ENCODE assay signal across 9 mouse cellular contexts in genomic region chr4:102493342-102494128, GRCm38 (mm10).
DNase-seq lines count a peak whose midpoint lies in the region; ATAC-seq and TF ChIP-seq lines count a peak whose summit lies in the region.
"Had no signal": no experiment of that assay in that cellular context is flagged by ENCODE, and none has a peak within 500 bp of the region (broad histone marks: within the 10 kb centered on the region; RNA-seq: fewer than 3 reads in every experiment).

No protein-coding gene starts in this region.

- H3K9me3 ChIP-seq in hindbrain, embryonic 12.5 days (replicated peaks), result no peaks in the 10 kb centered on the region
- no peaks in the 10 kb centered on the region for H3K9me3 ChIP-seq in hindbrain, embryonic 13.5 days
- H3K9me3 ChIP-seq in forebrain, embryonic 16.5 days (ENCODE audit: control insufficient read depth, low read length), result no peaks in the 10 kb centered on the region
- no peaks in the 10 kb centered on the region for H3K9me3 ChIP-seq in midbrain, postnatal 0 days (ENCODE audit: low read length)

- peak; percentile 95 for TF ChIP-seq CTCF in midbrain, postnatal 0 days (IDR thresholded peaks at IDR 0.05)

- DNase-seq in A20 (ENCODE audit: low read depth, low spot score), result peak; percentile 69
- peak; percentile 69 for DNase-seq in Muller cell, postnatal 12 days (ENCODE audit: inconsistent ontology term)
- DNase-seq in midbrain, postnatal 0 days (ENCODE audit: low spot score), result peak; percentile 87
- no peak for DNase-seq in layer of hippocampus, postnatal 25 days (ENCODE audit: extremely low spot score in 1 of 2, low spot score in 1 of 2)
- DNase-seq in right cerebral cortex, postnatal 14 days, result no peak

- peak; percentile 36; the same call in 1 of the 2 replicates for ATAC-seq in hindbrain, embryonic 12.5 days (ENCODE audit: low FRiP score)
- ATAC-seq in hindbrain, embryonic 13.5 days (ENCODE audit: low FRiP score), result no peak; the same call in 1 of the 2 replicates
- ATAC-seq in forebrain, embryonic 16.5 days, result peak; percentile 18; the same call in 1 of the 2 replicates
- peak; percentile 44; the same call in 1 of the 2 replicates for ATAC-seq in midbrain, postnatal 0 days (ENCODE audit: low FRiP score)

- 64% methylated on average over 4 of the region's 4 CpGs for WGBS in hindbrain, embryonic 12.5 days
- WGBS in hindbrain, embryonic 13.5 days, result 61% methylated on average over 4 of the region's 4 CpGs
- WGBS in forebrain, embryonic 16.5 days, result 52% methylated on average over 4 of the region's 4 CpGs
- 52% methylated on average over 4 of the region's 4 CpGs for WGBS in midbrain, postnatal 0 days

- H3K36me3 ChIP-seq in hindbrain, embryonic 12.5 days, result no peaks in the 10 kb centered on the region
- no peaks in the 10 kb centered on the region for H3K36me3 ChIP-seq in hindbrain, embryonic 13.5 days
- no peaks in the 10 kb centered on the region for H3K36me3 ChIP-seq in forebrain, embryonic 16.5 days (ENCODE audit: control insufficient read depth, insufficient read depth)
- no peaks in the 10 kb centered on the region; the same call in 1 of the 2 replicates for H3K36me3 ChIP-seq in midbrain, postnatal 0 days (ENCODE audit: insufficient read depth, low read length)

- H3K27ac ChIP-seq in hindbrain, embryonic 12.5 days, result no peak overlapping the region
- no peak overlapping the region for H3K27ac ChIP-seq in hindbrain, embryonic 13.5 days
- H3K27ac ChIP-seq in forebrain, embryonic 16.5 days (ENCODE audit: low read length), result no peak overlapping the region
- H3K27ac ChIP-seq in midbrain, postnatal 0 days (ENCODE audit: low read depth, low read length), result no peak overlapping the region

- H3K4me2 ChIP-seq in hindbrain, embryonic 12.5 days (replicated peaks), result no peak overlapping the region
- no peak overlapping the region for H3K4me2 ChIP-seq in hindbrain, embryonic 13.5 days
- H3K4me2 ChIP-seq in forebrain, embryonic 16.5 days (ENCODE audit: low read length), result no peak overlapping the region
- H3K4me2 ChIP-seq in midbrain, postnatal 0 days (ENCODE audit: low read depth, low read length, poor library complexity, severe bottlenecking), result no peak overlapping the region

- no peak overlapping the region for H3K9ac ChIP-seq in hindbrain, embryonic 12.5 days
- no peak overlapping the region for H3K9ac ChIP-seq in hindbrain, embryonic 13.5 days
- H3K9ac ChIP-seq in forebrain, embryonic 16.5 days (replicated peaks; ENCODE audit: low read depth, low read length), result no peak overlapping the region
- no peak overlapping the region for H3K9ac ChIP-seq in midbrain, postnatal 0 days (replicated peaks; ENCODE audit: low read length, poor library complexity, severe bottlenecking)

- H3K27me3 ChIP-seq in hindbrain, embryonic 12.5 days, result no peaks in the 10 kb centered on the region
- H3K27me3 ChIP-seq in hindbrain, embryonic 13.5 days, result no peaks in the 10 kb centered on the region
- H3K27me3 ChIP-seq in forebrain, embryonic 16.5 days (replicated peaks; ENCODE audit: control insufficient read depth, insufficient read depth, low read length), result no peaks in the 10 kb centered on the region
- no peaks in the 10 kb centered on the region for H3K27me3 ChIP-seq in midbrain, postnatal 0 days (ENCODE audit: insufficient read depth, low read length)

- H3K4me1 ChIP-seq in hindbrain, embryonic 12.5 days, result 0 out of 2 replicates have a peak, but pooled peaks cover 8% of the 10 kb centered on the region
- peaks cover 8% of the 10 kb centered on the region for H3K4me1 ChIP-seq in hindbrain, embryonic 13.5 days (replicated peaks)
- peaks cover 24% of the 10 kb centered on the region for H3K4me1 ChIP-seq in forebrain, embryonic 16.5 days (replicated peaks; ENCODE audit: control insufficient read depth, insufficient read depth, low read length)
- H3K4me1 ChIP-seq in midbrain, postnatal 0 days (ENCODE audit: insufficient read depth, low read length), result no peaks in the 10 kb centered on the region

- no peak overlapping the region for H3K4me3 ChIP-seq in hindbrain, embryonic 12.5 days
- no peak overlapping the region for H3K4me3 ChIP-seq in hindbrain, embryonic 13.5 days
- H3K4me3 ChIP-seq in forebrain, embryonic 16.5 days (replicated peaks; ENCODE audit: low read length), result no peak overlapping the region
- H3K4me3 ChIP-seq in midbrain, postnatal 0 days (ENCODE audit: low read depth, low read length), result no peak overlapping the region
- H3K4me3 ChIP-seq: erythroblast, embryonic 14.5 days had no signal

Comparison
In these comparisons a context has a peak if more than half of its experiments do, and no peak if none do; other contexts are left out.
1. DNase-seq: peak in A20 (single experiment), Muller cell, postnatal 12 days (single experiment) and midbrain, postnatal 0 days (single experiment); none in layer of hippocampus, postnatal 25 days (0 of 2) and right cerebral cortex, postnatal 14 days (single experiment).